Mouse (Mus musculus) thymus, adult 2 months (tissue): ENCODE measurements around the gene Heatr5a.

Experiments
- CTCF ChIP-seq: fragments of 200-500 bp; IDR thresholded peaks from 2 replicates; pipeline ENCODE4 v1.5.1; 2012; ENCODE audit warnings: mild to moderate bottlenecking, control low read depth, low read length, moderate library complexity, borderline replicate concordance; ENCODE audit not compliant: control insufficient read depth, poor library complexity, insufficient read depth; ENCODE audit errors: extremely low read depth
- POLR2A ChIP-seq: fragments of 200-500 bp; IDR thresholded peaks from 2 replicates; pipeline ENCODE4 v1.6.1; 2012; ENCODE audit warnings: mild to moderate bottlenecking, low read length, control low read depth, moderate library complexity; ENCODE audit not compliant: control insufficient read depth, poor library complexity, insufficient read depth; ENCODE audit errors: extremely low read depth

DNA sequence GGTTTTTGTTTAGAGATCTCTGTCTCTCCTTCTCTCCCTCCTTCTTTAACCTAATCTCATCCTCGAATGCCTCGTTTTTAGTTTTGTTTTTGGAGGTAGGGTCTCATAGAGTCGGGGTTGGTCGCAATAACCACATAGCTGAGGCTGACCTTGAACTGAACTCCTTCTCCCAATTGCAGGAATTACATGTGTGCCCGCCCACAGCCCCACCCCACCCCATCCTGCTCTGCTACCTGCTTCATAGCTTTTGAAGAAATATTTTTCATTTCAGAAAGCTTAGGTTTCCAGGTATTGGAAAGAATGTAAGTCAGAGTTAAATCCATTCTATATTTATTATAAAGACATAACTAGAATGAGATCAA, 35.5 kb upstream of the Heatr5a start:
- TF ChIP-seq CTCF (no peak), POLR2A (no peak)
